Mouse (Mus musculus) spleen, postnatal 14 days (tissue): ENCODE results near the gene Ncbp3.
A peak's percentile ranks its signal among the peaks of the same experiment; 100 is the strongest.

Experiments used
- DNase-seq, 2 experiments: peaks; one replicate each; pipeline ENCODE4 v3.0.0; 2021 to 2022; ENCODE audit warnings: low spot score in 2 of 2

Ncbp3 gene

GRCm38 (mm10) chr11:73030821-73031498 lies 16.6 kb upstream of the Ncbp3 start:
- peak; percentile 42 to 51 for DNase-seq

DNA sequence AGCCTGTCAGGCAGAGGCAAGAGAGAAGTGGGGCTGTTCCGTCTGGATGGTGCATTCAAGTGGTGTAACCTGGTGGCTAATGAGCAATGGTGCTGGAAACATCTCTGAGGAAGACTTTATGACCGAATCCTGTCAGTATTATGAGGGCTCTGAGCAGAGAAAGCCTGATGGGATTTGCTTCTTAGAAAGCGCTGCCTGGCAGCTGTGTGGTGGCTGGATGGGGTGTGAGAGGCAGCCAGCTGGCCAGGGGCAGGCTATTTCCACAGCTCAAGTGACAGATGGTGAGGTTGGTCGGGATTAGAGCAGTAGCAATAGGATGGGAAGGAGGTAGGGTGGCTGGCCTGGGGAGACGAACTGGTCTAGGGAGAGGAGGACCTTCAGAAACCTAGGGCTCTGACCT lies 16.0 kb upstream of the Ncbp3 start:
- DNase-seq = no peak

DNA sequence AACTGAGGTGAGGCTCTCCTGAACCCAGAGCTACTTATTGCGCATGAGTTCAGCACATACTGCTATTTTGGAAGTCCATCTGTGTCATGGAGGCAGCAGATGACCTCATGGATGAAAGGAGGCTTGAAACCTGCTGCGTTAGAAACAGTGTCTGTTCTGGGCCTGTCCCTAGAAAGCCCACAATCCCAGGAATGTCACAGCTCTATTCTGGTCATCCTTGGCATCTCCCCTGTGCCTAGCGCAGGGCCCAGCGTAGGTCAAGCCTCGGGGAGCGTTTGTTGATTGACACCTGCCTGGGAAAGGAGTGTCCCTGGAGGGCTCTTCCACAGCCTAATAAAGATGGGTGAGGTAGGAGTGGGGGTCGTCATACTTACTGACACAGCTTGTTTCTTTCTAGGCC lies 11.5 kb upstream of the Ncbp3 start:
- no peak for DNase-seq

DNA sequence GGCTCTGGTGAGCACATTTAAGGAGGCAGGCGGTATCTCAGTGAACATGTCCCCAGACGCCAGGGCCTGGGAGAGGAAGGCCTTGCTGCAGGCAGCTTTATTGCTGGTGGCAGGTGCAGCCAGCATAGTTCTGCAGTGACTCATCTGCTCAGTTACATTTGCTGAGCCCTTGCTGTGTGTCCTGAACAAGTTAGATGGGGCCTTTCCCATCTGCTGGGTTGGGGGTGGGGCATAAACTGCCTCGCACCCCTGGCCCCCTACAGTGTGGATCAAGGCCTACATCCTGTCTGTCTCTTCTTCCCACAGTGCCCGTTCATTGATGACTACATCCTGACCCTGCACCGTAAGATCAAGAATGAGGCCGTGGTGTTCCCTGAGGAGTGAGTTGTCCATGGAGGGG lies 10.7 kb upstream of the Ncbp3 start:
- no peak for DNase-seq

DNA sequence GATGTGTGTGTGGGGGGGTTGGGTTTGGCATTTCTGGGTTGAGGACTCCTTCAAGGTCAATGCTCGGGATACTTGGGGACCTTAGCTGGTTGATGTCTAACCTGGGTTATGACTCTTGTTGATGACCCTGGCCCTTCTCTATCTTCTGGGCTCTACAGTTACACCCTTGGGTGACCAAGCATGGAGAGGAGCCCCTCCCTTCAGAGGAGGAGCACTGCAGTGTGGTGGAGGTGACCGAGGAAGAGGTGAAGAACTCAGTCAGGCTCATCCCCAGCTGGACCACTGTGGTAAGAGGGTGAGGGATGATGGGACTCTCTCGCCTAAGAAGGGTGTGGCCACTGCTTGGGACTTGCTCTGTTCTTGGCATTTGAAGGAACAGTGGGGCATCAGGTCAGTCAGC lies 9.9 kb upstream of the Ncbp3 start:
- no peak for DNase-seq

GRCm38 (mm10) chr11:73039102-73039799 lies 8.3 kb upstream of the Ncbp3 start:
- peak; percentile 7 to 49 for DNase-seq

DNA sequence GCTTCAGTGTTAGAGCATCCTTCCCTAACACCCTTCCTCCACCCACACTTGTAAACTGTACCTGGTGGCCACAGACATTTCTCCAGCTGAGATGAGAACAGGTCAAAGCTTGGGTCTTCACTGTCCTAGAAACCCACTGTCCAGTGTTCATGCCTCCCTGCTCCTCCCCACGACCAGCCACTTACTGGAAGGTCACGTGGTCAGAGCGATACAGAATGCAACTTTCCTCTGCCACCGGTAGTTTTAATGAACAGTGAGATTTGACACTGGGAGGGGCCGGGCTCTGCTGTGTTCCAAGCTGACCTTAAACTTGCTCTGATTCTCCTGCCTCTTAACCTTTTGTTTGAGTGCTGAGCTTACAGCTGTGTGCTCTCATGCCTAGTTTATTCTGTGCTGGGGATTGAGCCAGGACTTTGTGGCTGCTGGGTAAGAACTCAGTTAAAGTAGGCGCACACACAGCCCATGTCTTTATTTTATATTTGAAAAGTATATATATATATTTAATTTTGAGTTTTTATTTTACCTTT lies 3.3 kb upstream of the Ncbp3 start:
- no peak for DNase-seq

DNA sequence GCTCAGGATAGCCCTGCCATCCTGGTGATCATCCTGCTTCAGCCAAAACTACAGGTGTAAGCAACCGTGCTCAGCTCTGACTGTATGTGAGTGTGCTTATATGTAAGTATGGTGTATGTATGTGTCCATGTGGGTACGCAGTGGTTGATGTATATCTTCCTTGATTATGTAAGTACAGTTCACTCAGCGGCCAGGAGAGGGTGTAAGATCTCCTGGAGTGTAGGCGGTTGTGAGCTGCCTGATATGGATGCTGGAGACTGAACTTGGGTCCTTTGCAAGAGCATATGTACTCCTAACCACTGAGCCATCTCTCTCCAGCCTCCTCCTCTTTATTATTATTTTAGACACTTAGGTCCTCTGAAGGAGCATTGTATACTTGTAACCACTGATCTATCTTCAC lies 2.8 kb upstream of the Ncbp3 start:
- no peak for DNase-seq

GRCm38 (mm10) chr11:73048030-73048876 lies 670 bp downstream of the Ncbp3 start:
- DNase-seq = no peak

DNA sequence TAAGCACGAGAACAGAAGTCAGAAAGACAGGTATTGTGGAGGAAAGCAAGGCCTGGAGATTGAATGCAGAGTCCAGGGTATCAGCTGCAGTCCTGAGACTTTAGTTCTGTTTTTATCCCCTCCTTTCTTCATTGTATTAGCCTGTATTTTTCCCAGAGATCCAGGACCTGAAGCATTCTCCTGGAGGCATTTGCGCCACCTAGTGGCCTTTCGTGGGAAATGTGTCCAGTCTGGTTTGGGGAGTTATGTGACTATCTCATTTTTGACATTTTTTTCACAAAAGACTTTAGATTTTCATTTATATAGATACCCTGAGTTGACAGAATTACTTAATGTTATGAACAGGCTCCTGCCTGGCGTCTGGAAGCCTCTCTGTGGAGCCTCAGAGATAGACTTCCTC lies 1.8 kb downstream of the Ncbp3 start:
- DNase-seq = peak; percentile 51 to 63

DNA sequence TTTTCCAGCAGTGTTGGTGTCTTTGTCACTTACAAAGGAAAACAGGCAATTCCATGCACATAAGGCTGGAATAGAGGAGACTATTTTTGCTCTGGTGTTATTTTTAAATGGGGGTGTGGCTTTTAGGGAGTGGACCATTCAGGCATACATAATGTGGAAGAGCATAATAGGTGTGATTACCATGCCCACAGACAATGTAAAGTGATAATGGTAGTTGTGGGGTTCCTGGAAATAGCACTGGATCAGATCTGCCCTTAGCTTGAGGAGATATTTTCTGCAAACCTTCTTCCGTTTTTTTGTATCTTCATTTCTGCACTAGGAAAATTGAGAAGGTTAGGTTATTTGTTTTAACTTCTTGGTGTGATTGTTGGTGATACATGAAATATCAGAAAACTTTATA lies 5.2 kb downstream of the Ncbp3 start:
- DNase-seq = no peak

DNA sequence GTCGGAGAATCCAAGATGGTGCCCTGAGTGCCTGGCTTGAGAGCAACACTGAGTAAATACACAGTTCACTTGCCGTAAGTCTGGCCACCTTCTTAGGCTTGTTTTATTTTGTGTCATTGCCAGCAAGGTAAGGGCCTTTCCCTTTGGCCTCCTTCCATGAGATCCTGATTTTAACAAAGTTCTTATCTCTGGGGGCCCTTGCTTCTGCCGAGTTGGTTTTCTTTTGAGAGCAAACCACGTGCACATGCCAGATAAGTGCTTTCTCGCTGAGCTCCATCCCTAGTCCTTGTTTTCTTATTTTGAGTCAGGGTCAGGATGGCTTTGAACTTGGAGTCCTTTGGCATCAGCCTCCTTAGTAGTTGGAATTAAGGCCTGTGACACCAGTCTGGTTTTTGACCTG lies 10.1 kb downstream of the Ncbp3 start:
- no peak for DNase-seq

GRCm38 (mm10) chr11:73059630-73060029 lies 12.0 kb downstream of the Ncbp3 start:
- DNase-seq = no peak

DNA sequence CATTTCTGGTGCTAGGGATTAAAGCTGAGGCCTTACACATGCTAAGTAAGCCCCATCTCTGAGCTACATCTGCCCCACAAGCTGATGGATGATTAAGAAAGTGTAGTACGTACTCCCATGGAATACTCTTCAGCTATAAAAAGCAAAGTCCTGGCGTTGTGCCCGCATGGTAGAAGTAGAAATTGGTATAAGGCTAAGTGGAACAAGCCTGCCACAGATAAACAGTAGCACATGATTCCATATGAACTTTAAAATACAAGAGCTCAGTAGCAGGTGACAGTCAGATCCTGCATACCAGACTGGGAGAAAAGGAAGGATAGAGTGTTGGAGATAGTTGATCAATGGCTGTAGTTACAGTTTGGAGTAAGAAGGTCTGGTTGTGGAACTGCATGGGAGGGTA lies 13.8 kb downstream of the Ncbp3 start:
- DNase-seq = no peak

DNA sequence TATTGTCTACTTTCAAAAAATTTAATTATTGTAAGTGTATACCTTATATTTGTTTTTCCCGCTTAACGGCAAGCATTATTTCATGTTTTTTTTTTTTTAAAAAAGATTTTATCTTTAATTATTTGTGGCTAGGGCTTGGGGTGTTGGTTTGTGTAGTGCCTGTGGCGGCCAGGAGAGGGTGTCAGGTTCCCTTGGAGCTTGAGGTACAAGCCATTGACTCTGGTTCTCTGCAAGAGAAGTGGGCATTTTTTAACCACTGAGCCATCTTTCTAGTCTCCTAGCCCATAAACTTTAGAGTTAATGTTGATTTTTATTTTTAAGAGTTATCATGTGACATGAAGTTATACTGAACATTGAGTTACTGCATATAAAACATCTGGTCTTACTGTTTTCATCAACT lies 24.3 kb downstream of the Ncbp3 start:
- DNase-seq = peak in 1 of 2 experiments; percentile 36

DNA sequence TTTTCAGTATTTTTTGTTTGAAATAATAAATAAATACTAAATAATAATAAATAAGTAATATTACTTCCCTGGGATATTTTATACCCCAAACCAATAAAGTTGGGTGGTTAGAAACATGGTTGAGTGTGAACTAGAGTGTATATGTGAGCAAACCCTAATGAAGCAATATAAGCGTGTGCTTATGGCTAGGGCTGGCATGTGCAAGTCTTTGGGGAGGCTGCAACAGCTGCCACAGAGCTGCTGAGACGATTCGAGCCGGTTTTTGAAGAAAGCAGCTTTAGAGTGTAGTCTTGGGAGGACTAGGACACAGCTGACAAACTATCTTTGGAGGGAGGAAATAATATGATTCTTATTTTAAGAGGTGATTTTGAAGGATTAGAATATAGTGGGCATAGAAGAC lies 28.7 kb downstream of the Ncbp3 start:
- no peak for DNase-seq

DNA sequence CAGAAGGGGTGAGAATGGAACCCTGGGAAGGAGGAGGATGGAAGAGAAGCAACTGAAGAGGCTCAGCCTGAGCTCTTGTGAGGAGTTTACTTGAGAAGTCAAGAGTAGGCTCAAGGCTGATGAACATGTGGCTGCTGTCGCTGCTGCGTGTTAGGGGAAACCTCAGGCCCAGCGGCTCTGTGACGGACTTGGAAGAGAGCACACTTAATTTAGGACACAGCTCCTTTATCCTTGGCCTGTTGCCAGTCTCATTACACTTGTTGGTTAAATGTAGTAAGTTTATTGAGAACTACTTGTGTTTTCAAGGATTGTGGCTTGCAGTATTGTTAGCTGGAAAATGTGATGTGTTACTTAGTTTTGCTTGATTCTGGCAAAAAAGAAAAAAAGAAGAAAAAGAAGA lies 29.1 kb downstream of the Ncbp3 start:
- DNase-seq = no peak

DNA sequence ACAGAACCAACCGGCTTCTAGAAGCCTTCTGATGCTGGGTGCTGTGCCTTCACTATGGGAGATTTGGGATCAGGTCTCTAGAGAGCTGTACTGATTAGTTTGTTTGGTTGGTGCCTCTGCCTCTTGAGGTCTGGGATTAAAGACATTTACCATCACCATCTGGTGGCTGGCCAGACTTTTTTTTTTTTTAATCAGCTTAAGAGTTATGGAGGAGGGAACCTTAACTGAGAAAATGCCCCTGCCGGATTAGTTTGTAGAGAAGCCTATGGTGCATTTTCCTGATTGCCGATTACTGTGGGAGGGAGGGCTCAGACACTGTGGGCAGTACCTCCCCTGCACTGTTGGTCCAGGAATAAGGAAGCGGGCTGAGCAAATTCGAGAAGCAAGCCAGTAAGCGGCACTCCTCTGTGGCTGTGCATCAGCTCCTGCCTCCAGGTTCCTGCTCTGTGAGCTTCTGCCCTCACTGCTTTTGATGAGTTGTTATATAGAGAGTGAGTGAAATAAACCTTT lies 29.7 kb downstream of the Ncbp3 start:
- no peak for DNase-seq

- DNase-seq = no peak
These were observed 31.0 kb downstream of the Ncbp3 start for GRCm38 (mm10) chr11:73078615-73079014.

- no peak for DNase-seq
These were observed 32.7 kb downstream of the Ncbp3 start for GRCm38 (mm10) chr11:73080306-73080705.

DNA sequence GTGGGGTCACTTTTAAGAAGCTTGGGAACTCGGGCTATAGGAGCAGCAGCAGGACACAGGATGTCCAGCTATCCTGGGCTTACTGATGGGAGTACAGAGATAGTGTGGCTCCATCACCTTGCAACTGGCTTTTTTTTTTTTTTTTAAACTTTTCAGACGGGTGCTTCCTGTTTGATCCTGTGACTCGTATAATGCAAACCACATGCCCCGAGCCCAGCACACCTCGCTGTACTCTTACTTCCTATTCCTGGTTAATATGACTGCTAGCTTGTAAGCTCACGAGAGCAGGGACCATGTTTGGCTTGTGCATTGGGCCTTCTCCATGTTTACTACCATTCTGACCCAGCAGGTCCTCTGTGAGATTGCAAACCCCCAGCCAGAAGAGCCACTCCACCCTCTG lies 36.7 kb downstream of the Ncbp3 start:
- DNase-seq = no peak

DNA sequence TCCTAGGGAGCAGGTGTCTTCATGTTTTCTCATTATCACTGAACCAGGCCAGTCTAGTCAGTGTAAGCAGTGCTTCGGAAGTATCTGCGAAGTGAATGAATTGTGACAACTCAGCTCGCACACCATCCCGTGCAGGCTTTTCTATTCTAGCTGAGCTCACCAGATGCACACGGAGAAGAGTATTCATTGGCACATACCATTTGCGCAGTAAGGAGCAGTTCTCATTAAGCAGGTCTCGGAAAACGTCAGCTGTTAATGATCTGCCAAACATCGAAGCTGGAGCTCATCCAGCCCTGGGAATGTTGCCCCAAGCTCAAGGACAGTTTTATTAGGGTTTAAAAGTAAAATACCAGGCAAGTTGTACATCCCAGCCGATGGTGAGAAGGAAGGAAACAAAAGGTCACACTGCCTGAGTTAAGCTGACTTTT lies 37.2 kb downstream of the Ncbp3 start:
- no peak for DNase-seq
